Mouse (Mus musculus) kidney, postnatal 36 days (tissue): ENCODE data around the gene Slc38a3.

ENCODE experiments used
- DNase-seq, 2 experiments: peaks; one replicate each; pipeline ENCODE4 v3.0.0; 2021 to 2022; ENCODE audit warnings: mixed read lengths in 2 of 2

The Slc38a3 gene

DNA sequence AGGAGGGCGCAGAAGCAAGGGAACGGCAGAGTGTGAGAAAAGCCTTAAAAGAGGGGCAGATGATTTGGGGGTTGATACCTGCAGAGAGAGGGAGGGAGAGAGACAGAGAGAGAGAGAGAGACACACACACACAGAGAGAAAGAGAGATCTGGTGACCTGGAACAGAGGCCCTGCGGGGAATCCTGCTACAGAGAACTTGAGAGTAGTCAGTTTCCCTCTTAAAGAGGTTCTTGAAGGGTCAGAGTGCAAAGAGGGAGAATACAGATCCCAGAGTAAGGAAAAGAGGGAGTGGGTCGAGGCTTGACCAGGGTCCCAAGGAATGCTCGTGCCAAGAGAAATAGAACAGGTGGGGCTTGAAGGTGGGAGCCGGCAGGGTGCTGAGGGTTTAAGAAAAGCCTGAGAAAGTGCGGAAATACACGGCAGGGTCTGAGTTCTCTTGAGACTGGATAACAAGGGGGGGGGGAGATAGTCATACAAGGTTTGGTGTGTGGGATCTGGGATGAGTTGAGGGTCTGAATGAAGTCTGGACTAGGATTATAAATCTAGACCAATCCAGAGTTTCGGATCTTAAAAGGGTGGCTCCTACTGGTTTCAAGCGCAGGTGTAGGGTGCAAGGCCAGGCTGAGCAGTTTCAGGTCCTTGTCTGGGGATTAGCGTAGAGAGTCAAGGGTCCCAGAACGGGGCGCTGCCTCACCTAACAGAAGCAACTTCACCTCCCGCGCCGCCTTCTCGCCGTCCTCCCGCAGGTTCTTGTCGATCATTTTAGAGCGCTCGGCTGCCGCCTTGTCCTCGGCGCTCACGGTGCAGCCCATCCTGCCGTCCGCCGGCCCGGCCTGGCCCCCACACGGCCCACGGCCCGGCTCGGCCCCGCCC lies 34.7 kb downstream of the Slc38a3 start:
- no peak for DNase-seq

DNA sequence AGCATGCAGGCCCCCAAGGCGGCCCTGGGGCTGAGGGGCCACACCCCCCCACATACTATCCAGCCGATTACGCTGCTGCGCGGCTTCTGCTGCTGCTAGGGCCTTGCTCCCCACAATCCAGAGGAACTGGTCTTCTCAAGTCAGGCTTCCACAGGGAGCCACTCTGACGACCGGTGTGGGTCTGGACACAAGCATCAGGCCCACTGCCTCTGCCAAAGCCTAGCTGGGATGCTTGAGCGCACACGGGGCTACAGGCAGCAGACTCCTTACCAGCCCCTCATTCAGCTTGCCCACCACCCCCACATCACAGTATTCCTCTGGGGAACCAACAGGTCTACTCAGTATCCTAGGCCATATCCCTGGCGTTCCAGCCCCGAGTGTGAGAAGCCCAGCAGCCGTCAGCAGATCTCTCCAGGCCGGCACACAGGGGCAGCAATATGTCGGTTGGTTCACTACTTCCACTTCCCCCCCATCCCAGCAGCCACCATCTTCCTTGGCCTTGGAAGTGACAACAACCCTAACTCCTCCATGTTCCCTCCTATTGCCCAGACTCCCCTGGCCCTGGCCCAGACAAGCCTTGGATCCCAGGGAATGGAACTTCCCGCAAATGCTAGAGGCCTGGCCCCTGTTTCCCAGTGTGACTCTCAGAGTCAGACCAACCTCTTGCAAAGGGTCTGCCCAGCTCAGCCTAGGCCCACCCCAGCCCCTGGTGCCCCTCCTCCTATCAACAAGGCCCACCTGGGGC lies 35.5 kb downstream of the Slc38a3 start:
- DNase-seq: peak in 1 of 2 experiments; percentile 58

DNA sequence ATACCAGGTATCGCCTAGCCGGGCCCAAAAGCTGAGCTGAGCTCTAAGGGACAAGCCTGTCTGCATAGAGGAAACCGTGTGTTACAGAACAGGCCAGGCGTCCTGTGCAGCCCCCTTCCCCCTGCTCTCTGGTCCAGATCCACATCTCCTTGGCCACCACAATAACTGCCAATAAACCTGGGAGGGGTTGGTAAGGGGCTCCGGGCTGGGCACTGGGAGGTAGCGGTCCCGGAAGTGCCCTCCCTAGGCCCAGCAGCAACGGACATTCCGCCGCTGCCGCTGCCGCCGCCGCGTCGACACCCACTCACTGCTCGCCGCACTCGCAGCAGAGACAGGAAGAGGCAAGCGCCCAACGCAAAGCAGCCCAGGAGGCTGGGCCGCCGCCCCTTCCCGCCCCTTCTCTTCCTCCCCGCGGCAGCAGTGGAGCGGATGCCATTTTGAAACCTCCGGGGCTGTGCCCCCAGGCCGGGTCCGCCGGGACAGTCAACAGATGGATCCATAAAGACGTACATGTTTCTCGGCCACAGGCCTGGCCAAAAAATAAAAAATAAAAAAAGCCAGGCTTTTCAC lies 36.2 kb downstream of the Slc38a3 start:
- peak; percentile 84 to 87 for DNase-seq

DNA sequence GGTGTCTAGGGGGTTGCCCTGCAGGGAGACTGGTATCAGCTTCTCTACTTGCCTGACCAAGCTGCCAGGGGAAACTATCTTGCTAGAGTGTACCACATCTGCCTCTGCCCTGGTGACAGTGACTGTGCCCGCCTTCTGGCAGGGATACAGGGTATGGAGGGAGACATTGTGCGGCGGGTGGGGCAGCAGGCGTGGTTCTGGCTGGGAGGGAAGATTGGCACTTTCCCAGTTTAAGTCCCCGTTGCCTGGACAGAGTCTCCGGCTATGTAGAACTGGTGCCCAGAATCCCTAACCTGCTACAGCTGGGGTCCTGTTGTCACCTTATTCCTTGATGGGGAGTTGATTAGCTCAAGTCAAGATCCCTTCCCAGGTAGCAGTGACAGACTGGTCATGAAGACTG lies 36.9 kb downstream of the Slc38a3 start:
- DNase-seq: peak in 1 of 2 experiments; percentile 61

DNA sequence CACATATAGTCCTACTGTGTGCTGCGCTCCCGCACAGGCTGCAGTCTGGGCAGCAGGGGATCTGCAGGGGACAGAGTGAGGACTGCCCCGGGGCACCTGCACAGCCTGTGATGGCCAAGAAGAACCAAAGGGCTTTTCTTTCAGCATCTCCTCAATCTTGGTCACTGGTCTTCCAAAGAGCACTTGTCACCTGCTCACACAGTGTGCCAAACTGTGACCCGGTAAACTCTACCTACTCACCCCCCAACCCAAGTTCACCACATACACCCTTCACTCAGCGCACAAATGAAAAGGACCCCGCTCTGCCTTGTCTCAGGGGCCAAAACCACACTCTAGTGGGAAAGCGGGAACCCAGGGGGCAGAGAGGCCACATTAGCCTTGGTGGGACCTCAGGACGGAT lies 37.5 kb downstream of the Slc38a3 start:
- no peak for DNase-seq

DNA sequence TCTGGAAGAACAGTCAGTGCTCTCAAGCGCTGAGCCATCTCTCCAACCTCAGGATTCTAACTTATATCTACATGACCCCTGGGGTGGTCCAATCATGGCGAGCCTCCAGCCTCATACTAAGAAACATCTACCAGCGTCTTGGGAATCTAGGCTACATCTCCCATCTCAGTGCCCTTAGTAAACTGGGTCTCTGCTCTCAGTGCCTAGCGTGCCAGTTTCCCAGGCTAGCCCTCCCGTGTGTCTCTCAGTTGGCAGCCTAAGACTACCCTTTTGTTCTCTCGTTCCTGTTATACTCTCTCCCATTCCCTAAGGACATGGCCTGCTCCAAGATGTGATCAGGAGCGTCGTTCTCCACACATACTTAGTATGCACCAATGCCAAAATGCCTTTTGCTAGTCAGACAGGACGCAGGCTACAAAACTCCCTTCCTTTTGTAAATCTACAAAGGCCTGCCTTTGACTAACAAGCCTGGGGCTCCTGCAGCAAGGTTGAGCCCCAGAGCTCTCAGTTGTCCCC lies 38.0 kb downstream of the Slc38a3 start:
- DNase-seq: no peak

DNA sequence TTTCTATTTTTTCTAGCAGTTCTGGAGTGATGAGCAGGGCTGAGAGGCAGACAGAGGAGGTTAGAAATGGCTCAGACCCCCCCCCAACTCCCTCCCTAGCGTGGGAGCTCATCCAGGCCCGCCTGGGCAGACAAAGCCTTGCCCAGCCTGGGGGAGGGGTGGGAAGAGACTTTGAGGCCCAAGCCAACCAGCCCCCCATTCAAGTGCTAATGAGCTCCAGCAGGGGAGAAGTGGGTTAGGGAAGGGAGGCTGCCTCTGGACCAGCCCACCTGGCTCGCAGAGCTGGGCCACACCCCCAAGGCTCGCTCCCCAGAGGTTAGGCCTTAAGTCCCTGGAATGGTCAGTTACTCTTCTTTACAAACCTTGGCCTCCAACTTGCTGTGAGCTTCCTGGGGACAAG lies 38.8 kb downstream of the Slc38a3 start:
- DNase-seq: no peak

DNA sequence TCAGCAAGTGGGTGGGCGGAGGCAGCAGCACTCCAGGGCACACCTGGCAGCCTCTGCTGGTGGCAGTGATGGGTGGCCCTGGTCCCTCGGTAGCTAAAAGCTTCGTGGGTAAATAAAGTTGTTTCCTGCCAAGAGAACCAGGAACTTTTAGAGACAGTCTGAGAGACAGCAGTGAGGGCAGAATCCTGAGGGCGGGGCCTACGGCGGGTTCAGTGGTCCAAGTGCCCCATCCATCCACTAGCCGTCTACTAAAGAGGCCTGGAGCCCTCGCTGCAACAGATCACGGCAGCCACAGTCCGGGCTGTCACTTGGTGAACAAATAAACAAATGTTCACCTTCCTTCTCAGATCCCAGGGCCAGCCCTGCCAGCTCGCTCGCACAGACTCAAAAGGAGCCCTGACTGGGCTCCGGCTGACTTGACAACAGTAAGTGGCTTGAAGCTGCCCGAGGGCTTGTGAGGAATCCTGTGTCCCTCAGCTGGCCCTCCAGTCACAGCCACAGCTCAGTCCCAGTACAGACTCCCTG lies 39.4 kb downstream of the Slc38a3 start:
- no peak for DNase-seq

DNA sequence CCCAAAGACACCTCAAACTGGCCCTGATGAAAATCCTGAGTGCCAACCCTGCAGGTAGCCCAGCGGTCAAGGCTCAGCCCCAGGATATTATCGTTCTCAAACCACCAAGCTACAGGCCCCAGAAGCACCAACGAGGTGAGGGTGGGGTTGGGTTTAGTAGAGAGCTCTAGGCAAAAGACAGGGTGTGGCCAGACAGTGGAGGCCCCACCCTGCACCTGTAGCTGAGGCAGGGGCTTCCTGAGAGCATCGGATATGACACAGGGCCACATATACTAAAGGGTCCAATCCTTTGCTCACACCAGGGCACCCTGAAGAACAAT lies 40.0 kb downstream of the Slc38a3 start:
- DNase-seq: no peak

DNA sequence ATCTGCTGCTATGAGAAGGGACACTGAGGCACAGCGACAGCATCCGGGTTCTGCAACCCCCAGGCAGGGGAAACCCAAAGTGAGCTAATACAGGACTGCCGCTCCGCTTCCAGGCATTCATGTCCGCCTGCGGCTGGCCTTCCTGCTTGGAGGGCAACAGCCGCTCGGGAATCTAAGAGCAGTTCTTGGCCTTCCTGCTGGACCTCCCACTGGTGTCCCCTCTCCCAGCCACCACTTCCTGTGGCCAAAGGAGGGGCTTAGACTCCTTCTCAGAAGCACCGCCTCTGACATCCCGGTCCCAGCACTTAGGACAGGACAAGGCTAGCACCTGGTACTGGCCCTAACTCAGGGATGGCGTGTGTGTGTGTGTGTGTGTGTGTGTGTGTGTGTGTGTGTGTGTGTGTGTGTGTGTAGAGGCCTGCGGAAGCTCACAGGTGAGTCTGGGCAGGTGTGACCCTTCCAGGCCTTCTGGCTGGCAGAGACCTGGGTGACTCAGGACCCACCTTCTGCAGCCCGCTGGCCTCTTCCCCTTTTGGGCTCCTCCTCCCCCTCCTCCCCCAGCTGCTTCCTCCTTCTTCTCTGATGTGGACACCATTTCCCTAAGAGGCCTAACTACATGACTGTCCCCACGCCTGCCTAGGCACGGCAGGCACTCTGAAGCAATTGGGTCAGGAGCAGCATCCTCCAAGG lies 40.5 kb downstream of the Slc38a3 start:
- DNase-seq: peak; percentile 75 to 80

DNA sequence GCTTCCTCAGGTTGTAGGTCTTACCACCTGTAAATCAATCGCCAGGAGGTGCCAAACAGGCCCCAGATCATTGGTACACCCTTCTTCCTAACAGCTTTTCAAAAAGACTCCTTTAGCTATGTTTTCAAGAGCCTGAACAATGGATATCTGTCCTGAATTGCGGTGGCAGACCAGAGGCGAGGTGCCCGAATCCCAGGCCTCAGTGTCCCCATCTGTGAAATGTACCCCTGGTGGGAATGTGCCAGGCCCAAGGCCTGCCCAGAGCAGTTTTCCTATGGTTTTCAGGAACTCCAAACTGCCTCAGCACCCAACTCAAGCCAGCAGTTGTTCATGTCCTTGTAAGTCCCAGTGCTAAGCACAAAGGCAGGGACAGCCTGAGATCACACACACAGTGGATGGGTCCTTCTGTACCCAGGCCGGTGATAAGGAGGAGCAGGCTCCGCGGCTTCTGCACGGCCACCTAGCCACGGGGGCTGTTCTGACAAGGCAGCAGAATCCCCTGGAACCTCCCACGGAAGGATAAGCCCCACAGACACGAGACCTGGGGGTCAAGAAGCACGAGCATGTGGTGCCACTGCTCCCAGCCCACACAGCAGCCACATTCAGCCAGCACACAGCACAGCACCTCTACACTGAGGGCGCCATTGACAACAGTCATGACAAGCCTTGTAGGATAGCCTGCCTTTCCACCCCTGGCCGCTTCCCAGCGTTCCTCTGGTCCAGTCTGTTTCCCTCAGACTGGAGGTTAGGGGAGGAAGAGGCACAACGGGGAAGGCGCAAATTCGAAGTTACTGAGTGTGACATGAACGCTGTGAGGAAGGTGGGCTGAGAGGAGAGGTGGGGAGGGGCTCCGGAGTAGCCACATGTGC lies 41.7 kb downstream of the Slc38a3 start:
- DNase-seq: no peak

DNA sequence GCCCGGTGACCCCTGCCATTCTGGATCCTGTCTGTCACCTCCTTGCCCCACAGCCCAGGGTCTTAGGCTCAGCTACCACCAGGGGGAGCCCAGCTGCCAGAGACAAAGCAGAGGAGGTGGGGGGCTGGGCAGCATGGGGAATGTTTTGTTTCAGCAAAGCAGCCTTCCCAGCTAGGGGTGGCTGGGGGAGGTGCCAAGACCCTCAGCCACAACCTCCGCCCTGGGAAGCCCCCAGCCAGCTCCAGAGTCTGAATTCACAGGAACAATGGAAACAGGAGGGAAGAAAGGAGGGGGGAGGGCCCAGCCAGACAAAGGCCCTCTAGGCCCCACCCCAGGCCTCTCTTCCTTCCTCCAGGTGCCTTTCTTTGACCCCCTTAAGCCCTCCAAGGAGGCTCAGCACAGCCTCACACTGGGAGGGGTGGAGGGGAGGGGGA lies 42.5 kb downstream of the Slc38a3 start:
- DNase-seq: peak; percentile 86 to 96

DNA sequence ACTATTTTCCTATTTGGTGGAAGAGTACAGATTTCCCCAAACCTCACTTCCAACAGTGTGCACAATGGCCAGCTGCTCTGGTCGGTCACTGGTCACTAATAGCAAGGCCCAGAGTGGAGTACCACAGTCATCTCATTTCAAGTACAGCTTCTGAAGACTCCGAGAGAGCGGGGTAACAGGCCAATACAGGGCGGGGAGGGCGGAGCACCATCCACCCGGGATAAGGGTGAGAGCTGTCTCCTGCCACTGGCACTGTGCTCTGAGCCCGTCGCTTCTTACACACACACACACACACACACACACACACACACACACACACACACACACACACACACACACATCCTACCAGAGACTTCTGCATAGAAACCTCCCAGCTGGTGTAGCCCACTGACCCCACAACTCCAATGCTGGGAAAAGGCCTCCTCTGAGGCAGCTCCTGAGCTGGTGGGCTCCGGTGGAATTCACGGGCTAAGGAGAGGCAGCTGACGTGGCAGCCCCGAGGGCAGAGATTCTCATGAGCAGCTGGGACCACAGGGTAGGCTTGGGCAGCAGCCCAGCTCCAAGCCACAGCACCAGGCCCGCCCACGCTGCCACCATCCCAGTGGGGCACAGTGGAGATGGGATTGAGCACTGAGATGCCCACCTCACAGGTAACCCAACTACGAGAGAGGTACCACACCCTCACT lies 43.0 kb downstream of the Slc38a3 start:
- DNase-seq: no peak

DNA sequence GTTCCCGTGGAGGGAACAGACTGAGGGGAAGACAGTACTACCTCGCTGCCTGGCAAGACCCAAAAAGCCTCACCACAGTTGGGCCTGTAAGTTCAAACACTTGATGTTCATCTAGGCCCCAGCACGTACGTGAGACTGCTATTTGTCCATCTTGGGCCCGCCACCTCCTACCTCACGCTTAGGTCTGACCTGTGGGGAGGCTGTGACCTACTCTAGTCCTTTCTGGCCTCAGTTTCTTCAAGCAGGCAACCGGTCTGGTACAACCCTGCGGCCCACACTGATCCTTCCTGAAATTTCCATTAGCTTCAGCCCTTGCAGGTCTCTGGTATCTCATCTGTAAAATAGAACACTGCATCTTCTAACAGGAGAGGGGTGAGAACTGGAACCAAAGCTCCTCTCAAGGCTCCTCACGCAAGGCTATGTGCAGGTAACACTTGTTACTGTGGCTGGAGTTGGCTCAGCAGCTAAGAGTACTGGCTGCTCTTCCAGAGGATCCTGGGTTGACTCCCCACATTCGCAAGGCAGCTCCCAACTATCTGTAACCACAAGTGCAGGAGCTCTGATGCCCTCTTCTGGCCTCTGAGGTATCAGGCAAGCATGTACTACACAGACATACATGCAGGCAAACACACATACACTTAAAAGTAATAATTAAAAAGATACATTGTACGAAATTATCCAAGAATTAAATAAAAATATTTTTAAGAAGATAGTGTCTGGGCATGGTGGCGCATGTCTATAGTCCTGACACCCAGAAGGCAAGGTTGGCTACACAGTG lies 43.8 kb downstream of the Slc38a3 start:
- DNase-seq: no peak

DNA sequence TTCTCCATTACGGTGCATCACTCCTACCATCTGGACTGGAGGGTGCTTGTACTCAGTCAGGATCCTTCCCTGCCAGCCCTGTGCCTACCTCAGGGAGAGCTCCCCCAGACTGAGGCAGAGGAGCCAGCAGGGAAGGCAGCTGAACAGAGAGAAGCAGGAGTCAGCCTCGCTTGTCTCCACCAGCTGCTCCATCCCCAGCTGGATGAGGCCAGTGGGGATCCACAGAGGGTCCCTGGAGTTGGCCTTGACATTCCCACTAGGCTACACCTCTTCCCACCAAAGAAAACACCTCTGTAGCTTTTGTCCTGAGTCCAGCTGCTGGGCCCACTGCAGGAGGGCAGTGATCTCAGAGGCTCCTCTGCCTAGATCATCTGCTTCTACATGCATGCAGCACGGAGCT lies 44.4 kb downstream of the Slc38a3 start:
- no peak for DNase-seq

DNA sequence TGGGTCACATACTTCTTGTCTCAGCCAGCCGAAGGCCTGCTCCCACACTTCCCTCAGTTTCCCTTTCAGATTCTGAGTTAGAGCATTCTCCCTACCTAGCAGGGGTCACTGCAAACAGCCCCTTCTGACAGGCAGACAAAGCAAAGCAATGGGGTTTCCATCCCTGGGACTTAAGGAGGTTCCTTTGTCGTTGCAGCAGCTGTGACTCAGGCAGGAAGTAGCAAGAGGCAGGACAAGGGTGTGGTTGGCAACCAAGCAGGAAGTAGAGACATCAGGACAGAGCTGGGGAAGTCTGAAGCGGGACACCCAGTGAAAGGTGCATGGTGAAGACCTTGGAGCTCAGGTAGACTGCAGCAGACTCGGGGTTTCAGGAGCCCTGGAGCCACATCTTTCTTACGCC lies 44.8 kb downstream of the Slc38a3 start:
- peak in 1 of 2 experiments; percentile 77 for DNase-seq

DNA sequence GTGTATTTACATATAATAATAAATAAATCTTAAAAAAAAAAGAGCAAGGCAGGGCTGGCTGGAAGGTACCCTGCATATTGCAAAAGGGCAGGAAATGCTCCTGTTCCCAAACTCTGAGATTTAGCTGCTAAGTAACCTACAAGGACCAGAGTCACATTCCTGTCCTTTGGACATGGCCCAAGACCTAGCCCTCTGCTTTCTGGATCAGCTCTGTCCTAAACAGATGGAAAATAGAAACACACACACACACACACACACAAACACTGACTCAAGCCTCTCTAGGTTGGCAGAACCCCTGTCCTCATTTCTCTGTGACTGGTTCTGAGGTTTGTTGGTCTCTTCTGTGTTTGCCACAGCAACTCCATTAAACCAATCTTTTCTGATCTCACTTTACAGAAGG lies 48.4 kb downstream of the Slc38a3 start:
- peak; percentile 63 to 73 for DNase-seq

DNA sequence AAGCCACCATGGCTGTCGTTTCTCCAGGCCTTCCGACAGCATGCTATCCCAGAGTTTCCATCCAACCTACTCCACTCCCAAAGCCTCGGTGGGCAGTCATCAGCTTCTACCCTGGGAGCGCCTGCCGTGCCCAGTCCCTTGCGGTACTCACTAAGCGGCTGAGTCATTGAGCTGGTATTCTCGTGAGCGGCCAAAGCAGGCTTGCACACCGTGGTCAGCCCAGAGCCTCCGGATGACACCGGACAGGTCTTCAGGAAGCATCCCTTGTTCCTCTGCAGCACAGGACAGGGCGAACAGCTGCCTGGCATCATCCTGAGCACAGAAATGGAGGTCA lies 49.8 kb downstream of the Slc38a3 start:
- DNase-seq: no peak

DNA sequence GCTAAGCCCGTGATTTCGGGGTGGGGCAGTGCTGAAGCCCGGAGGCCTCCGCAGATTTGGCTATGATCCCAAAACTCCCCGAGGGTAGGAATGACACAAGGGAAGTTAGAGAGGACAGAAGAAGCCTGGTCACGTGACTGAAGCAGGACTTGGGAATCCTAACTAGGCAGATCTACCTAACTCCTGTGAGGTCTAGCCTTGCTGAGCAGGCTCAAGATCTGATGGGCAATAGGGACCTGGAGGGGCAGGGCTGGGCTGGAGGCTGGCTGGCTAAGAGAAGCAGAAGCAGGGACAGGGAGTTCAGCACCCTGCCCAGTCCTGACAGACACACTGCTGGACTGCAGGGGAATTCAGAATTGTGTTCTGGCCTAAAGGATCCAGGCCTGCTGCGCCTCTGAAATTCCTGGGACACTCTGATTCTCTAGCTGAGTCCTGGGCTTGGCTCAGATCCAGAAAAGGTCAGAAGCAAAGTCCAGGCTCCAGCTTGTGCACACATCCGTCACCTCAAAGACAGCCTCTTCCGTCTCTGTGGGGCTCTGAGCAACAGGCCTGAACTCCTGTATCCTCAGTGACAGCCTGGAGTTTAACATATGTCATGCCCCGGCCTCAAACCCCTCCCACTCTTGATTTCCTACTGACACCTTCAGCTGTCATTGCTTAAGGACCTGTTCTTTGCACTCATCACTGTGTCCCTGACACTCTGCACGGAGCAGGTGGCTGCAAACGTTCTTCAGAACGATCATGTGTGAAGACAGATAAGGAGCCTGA lies 50.4 kb downstream of the Slc38a3 start:
- DNase-seq: peak; percentile 89 to 94

DNA sequence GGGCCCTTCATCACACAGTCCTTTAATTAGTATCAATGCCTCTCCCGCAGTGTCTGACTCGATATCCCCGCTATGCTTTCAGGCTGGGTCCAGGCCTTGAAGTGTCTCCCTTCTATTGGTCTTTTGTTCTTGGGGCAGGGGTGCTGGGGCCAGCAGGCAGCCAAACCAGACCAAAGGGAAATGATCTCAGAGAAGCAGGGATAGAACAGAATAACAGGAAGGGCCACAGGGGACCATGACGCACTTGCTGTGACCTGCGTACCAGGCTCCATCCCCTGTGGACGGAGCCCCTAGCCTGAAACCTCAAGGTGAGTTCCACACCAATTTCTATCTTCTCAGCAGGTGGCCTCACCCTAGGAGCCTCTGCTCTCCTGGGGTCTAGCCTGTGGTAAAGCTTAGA lies 51.2 kb downstream of the Slc38a3 start:
- DNase-seq: no peak
